In the genomic region with DNA sequence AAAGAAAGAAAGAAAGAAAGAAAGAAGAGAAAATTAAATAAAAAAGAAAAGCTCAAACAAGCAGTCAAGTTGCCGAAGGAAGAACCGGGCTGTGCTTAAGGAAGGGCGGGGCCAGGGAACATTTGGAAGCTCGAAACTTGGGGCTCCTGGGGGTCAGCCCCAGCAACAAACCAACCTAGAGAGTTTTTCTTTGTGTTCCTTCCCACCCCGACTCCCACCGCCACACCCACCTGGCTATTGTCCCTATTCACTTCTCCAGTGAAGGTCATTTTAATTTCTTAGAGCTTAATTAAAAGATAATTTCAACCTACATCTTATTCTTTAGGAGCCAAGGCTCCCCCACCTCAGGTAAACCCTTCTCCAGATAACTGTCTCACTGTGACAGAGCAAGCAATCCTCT, we compare ENCODE assay signal across 8 mouse cellular contexts. TPM values are rescaled to one million over a fixed set of nuclear protein-coding genes. Genes with fewer than 3 reads are reported as not detected.
DNase-seq lines count a peak whose midpoint lies in the region; ATAC-seq and TF ChIP-seq lines count a peak whose summit lies in the region.
"Had no signal": no experiment of that assay in that cellular context is flagged by ENCODE, and none has a peak within 500 bp of the region (broad histone marks: within the 10 kb centered on the region; RNA-seq: fewer than 3 reads in every experiment).

No protein-coding gene starts in this region.

- DNase-seq in liver, adult 2 months (ENCODE audit: extremely low read depth, low read depth, low spot score): no peak
- DNase-seq in liver: no peak
- DNase-seq in forebrain, embryonic 14.5 days (ENCODE audit: low spot score): no peak
- DNase-seq in limb, embryonic 10.5 days (ENCODE audit: low spot score): no peak
- DNase-seq in right cerebral cortex, adult 2 months (ENCODE audit: low spot score in 2 of 2): no peak
- no peak for DNase-seq in c-Kit-positive CD71-positive TER-119-positive erythroid progenitor cells, embryonic 14.5 days (ENCODE audit: low spot score)
- DNase-seq: cerebellum, adult 2 months had no signal

- H3K4me3 ChIP-seq in liver, adult 2 months (ENCODE audit: insufficient read depth, low read depth, low read length): no peak overlapping the region
- no peak overlapping the region for H3K4me3 ChIP-seq in forebrain, embryonic 14.5 days (ENCODE audit: low read depth, low read length)
- H3K4me3 ChIP-seq in limb, embryonic 10.5 days: peak overlapping the region; percentile 32
- no peak overlapping the region for H3K4me3 ChIP-seq in neural tube, embryonic 12.5 days

- no peaks in the 10 kb centered on the region for H3K9me3 ChIP-seq in forebrain, embryonic 14.5 days (replicated peaks; ENCODE audit: control insufficient read depth, low read length)
- H3K9me3 ChIP-seq in limb, embryonic 10.5 days (replicated peaks): no peaks in the 10 kb centered on the region
- no peaks in the 10 kb centered on the region for H3K9me3 ChIP-seq in neural tube, embryonic 12.5 days

- H3K27ac ChIP-seq in liver, adult 2 months (replicated peaks; ENCODE audit: insufficient read depth, low read depth, low read length): no peak overlapping the region
- no peak overlapping the region for H3K27ac ChIP-seq in forebrain, embryonic 14.5 days (ENCODE audit: low read depth, low read length)
- H3K27ac ChIP-seq in limb, embryonic 10.5 days: no peak overlapping the region
- no peak overlapping the region for H3K27ac ChIP-seq in neural tube, embryonic 12.5 days

- no peak for TF ChIP-seq POLR2A in liver, adult 2 months (IDR thresholded peaks at IDR 0.05; ENCODE audit: extremely low read depth, insufficient read depth, low read length)

- TF ChIP-seq CTCF in liver, adult 2 months (IDR thresholded peaks at IDR 0.05; ENCODE audit: low read depth, low read length): no peak

- 35% methylated on average over 6 of the region's 6 CpGs for WGBS in liver, adult 2 months
- 6% methylated on average over 6 of the region's 6 CpGs for WGBS in forebrain, embryonic 14.5 days
- 13% methylated on average over 6 of the region's 6 CpGs for WGBS in limb, embryonic 10.5 days
- WGBS in neural tube, embryonic 12.5 days: 6% methylated on average over 6 of the region's 6 CpGs

- H3K79me2 ChIP-seq in liver, adult 2 months (ENCODE audit: control insufficient read depth, insufficient read depth, low read length): peaks cover 3% of the 10 kb centered on the region; the same call in 1 of the 2 replicates

- ATAC-seq in forebrain, embryonic 14.5 days: no peak
- no peak for ATAC-seq in neural tube, embryonic 12.5 days (ENCODE audit: low FRiP score, low read depth)

- peaks cover 7% of the 10 kb centered on the region; the same call in 1 of the 2 replicates for H3K4me1 ChIP-seq in liver, adult 2 months (ENCODE audit: control insufficient read depth, insufficient read depth, low read length)
- peaks cover 3% of the 10 kb centered on the region; the same call in 1 of the 2 replicates for H3K4me1 ChIP-seq in forebrain, embryonic 14.5 days (ENCODE audit: control insufficient read depth, insufficient read depth, low read length)
- H3K4me1 ChIP-seq in limb, embryonic 10.5 days: peaks cover 9% of the 10 kb centered on the region
- H3K4me1 ChIP-seq in neural tube, embryonic 12.5 days: peaks cover 9% of the 10 kb centered on the region

- H3K9ac ChIP-seq in liver, adult 2 months (ENCODE audit: low read depth, low read length): peak overlapping the region; percentile 58; the same call in 1 of the 2 replicates
- no peak overlapping the region for H3K9ac ChIP-seq in forebrain, embryonic 14.5 days (ENCODE audit: low read length)
- no peak overlapping the region for H3K9ac ChIP-seq in neural tube, embryonic 12.5 days

- H3K27me3 ChIP-seq in liver, adult 2 months (ENCODE audit: control insufficient read depth, insufficient read depth, low read length): no peaks in the 10 kb centered on the region
- H3K27me3 ChIP-seq in forebrain, embryonic 14.5 days (replicated peaks; ENCODE audit: control insufficient read depth, insufficient read depth, low read length): no peaks in the 10 kb centered on the region
- H3K27me3 ChIP-seq in limb, embryonic 10.5 days (ENCODE audit: low read depth, poor library complexity, severe bottlenecking): peaks cover 7% of the 10 kb centered on the region; the same call in 1 of the 2 replicates
- H3K27me3 ChIP-seq in neural tube, embryonic 12.5 days (replicated peaks): 0 out of 2 replicates have a peak, but pooled peaks cover 3% of the 10 kb centered on the region

- no peaks in the 10 kb centered on the region for H3K36me3 ChIP-seq in liver, adult 2 months (ENCODE audit: control insufficient read depth, insufficient read depth, low read length)
- H3K36me3 ChIP-seq in forebrain, embryonic 14.5 days (ENCODE audit: control insufficient read depth, insufficient read depth, low read length): no peaks in the 10 kb centered on the region
- H3K36me3 ChIP-seq in limb, embryonic 10.5 days: 0 out of 2 replicates have a peak, but pooled peaks cover 2% of the 10 kb centered on the region
- H3K36me3 ChIP-seq in neural tube, embryonic 12.5 days: no peaks in the 10 kb centered on the region

- peak overlapping the region; percentile 35 for H3K4me2 ChIP-seq in forebrain, embryonic 14.5 days (ENCODE audit: low read length)
- H3K4me2 ChIP-seq in neural tube, embryonic 12.5 days (replicated peaks): peak overlapping the region; percentile 45

RNA-seq across cellular contexts. Expression of a gene that starts 25.6 kb away (rescaled TPM):
- 44.7 and 46.6 TPM in 2 replicates for total RNA-seq in liver, adult 2 months (2014; rRNA removed)
- polyA plus RNA-seq in liver, adult 2 months (2012; rRNA removed): 20.4 and 22.2 TPM in 2 replicates
- polyA plus RNA-seq in forebrain, embryonic 14.5 days (2014; fragmentation: Nextera tagmentation; extraction: Ambion mirVana): 30.1 and 32.0 TPM in 2 replicates
- polyA plus RNA-seq in limb, embryonic 10.5 days (2016; fragmentation: Nextera tagmentation; extraction: Ambion mirVana): 39.0 and 44.7 TPM in 2 replicates
- 52.3 and 53.1 TPM in 2 replicates for polyA plus RNA-seq in neural tube, embryonic 12.5 days (2016; fragmentation: Nextera tagmentation; extraction: Ambion mirVana)

RNA-seq across cellular contexts. Expression of a gene that starts 28.7 kb away (rescaled TPM):
- total RNA-seq in liver, adult 2 months (2014; rRNA removed): 29.5 and 37.3 TPM in 2 replicates
- polyA plus RNA-seq in liver, adult 2 months (2012; rRNA removed): 11.3 and 12.1 TPM in 2 replicates
- 351 and 398 TPM in 2 replicates for polyA plus RNA-seq in forebrain, embryonic 14.5 days (2014; fragmentation: Nextera tagmentation; extraction: Ambion mirVana)
- polyA plus RNA-seq in limb, embryonic 10.5 days (2016; fragmentation: Nextera tagmentation; extraction: Ambion mirVana): 265 and 267 TPM in 2 replicates
- 327 and 357 TPM in 2 replicates for polyA plus RNA-seq in neural tube, embryonic 12.5 days (2016; fragmentation: Nextera tagmentation; extraction: Ambion mirVana)

Comparison
In these comparisons a context has a peak if more than half of its experiments do, and no peak if none do; other contexts are left out.
1. RNA of a gene that starts 28.7 kb away (polyA plus RNA-seq): 351 to 398 TPM in forebrain, embryonic 14.5 days, 327 to 357 TPM in neural tube, embryonic 12.5 days and 265 to 267 TPM in limb, embryonic 10.5 days; 11.3 to 12.1 TPM in liver, adult 2 months; every median in the first group is over 10 times any median in the second.